Mouse (Mus musculus): ENCODE data around the gene Col23a1.
A peak's percentile ranks its signal among the peaks of the same experiment; 100 is the strongest.
"Not testable (repeated sequence)": the region's sequence is repeated elsewhere in the genome, so short reads cannot be mapped to it uniquely, and the experiment has no call there.

Col23a1 gene

GRCm38 (mm10) chr11:51328387-51328942, 38.7 kb downstream of the Col23a1 start:
- DNase-seq (ENCODE audit: low spot score in 2 of 2), result no peak

GRCm38 (mm10) chr11:51329837-51330714, 40.4 kb downstream of the Col23a1 start:
- no peak for DNase-seq (ENCODE audit: low spot score in 2 of 2)

GRCm38 (mm10) chr11:51334017-51334416, 44.3 kb downstream of the Col23a1 start:
- no peak for DNase-seq (ENCODE audit: low spot score in 2 of 2)

- DNase-seq (ENCODE audit: low spot score in 2 of 2), result peak in 1 of 2 experiments; percentile 59
Observed at GRCm38 (mm10) chr11:51337585-51337984, 47.9 kb downstream of the Col23a1 start.

- no peak for DNase-seq (ENCODE audit: low spot score in 2 of 2)
Observed at GRCm38 (mm10) chr11:51338416-51338815, 48.7 kb downstream of the Col23a1 start.

GRCm38 (mm10) chr11:51341091-51341490, 51.4 kb downstream of the Col23a1 start:
- no peak for DNase-seq (ENCODE audit: low spot score in 2 of 2)

GRCm38 (mm10) chr11:51342776-51343175, 53.1 kb downstream of the Col23a1 start:
- DNase-seq (ENCODE audit: low spot score in 2 of 2), result peak; percentile 49 to 86

- no peak for DNase-seq (ENCODE audit: low spot score in 2 of 2)
Observed at GRCm38 (mm10) chr11:51343312-51343711, 53.6 kb downstream of the Col23a1 start.

- DNase-seq (ENCODE audit: low spot score in 2 of 2), result no peak
Observed at GRCm38 (mm10) chr11:51343728-51344289, 54.1 kb downstream of the Col23a1 start.

GRCm38 (mm10) chr11:51345481-51346465, 56.1 kb downstream of the Col23a1 start:
- DNase-seq (ENCODE audit: low spot score in 2 of 2), result no peak

- DNase-seq (ENCODE audit: low spot score in 2 of 2), result no peak
Observed at GRCm38 (mm10) chr11:51347756-51348155, 58.0 kb downstream of the Col23a1 start.

- no peak for DNase-seq (ENCODE audit: low spot score in 2 of 2)
Observed at GRCm38 (mm10) chr11:51349665-51350064, 59.9 kb downstream of the Col23a1 start.

GRCm38 (mm10) chr11:51351151-51351550, 61.4 kb downstream of the Col23a1 start:
- no peak for DNase-seq (ENCODE audit: low spot score in 2 of 2)

- DNase-seq (ENCODE audit: low spot score in 2 of 2), result no peak
Observed at GRCm38 (mm10) chr11:51351841-51352240, 62.1 kb downstream of the Col23a1 start.

GRCm38 (mm10) chr11:51353746-51354145, 64.0 kb downstream of the Col23a1 start:
- DNase-seq (ENCODE audit: low spot score in 2 of 2), result no peak

GRCm38 (mm10) chr11:51358981-51359380, 69.3 kb downstream of the Col23a1 start:
- not testable (repeated sequence) for DNase-seq (ENCODE audit: low spot score in 2 of 2)

GRCm38 (mm10) chr11:51364353-51364752, 74.6 kb downstream of the Col23a1 start:
- no peak for DNase-seq (ENCODE audit: low spot score in 2 of 2)

GRCm38 (mm10) chr11:51367334-51367733, 77.6 kb downstream of the Col23a1 start:
- DNase-seq (ENCODE audit: low spot score in 2 of 2), result no peak

GRCm38 (mm10) chr11:51370273-51370672, 80.6 kb downstream of the Col23a1 start:
- DNase-seq (ENCODE audit: low spot score in 2 of 2), result no peak

GRCm38 (mm10) chr11:51371321-51371720, 81.6 kb downstream of the Col23a1 start:
- no peak for DNase-seq (ENCODE audit: low spot score in 2 of 2)

- no peak for DNase-seq (ENCODE audit: low spot score in 2 of 2)
Observed at GRCm38 (mm10) chr11:51371926-51372325, 82.2 kb downstream of the Col23a1 start.

GRCm38 (mm10) chr11:51377199-51377598, 87.5 kb downstream of the Col23a1 start:
- no peak for DNase-seq (ENCODE audit: low spot score in 2 of 2)

Measured in left cerebral cortex, adult 9 months (tissue).